Mouse (Mus musculus): Measurements from ENCODE around the gene Ears2. TPM values are rescaled to one million over a fixed set of nuclear protein-coding genes. Genes with fewer than 3 reads are reported as not detected.

Gene Ears2
- polyA plus RNA-seq, 1 experiment from 2014 or later = 10.7 TPM

DNA sequence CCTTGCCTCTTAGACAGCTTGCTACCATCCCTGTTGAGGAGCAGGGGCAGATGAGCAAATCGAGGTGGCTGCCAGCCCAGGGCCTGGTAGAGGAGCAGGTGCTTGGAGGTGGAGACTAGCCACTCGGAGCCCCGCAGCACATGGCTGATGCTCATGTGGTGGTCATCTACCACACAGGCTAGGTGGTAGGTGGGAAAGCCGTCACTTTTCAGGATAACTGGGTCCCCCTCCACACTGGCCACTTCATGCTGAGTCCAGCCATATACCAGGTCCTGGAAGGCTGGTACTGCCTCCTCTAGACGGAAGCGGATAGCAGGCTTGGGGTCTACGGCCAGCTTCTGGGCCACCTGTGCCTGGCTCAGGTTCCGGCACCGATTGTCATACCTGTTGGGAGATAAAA lies 18.9 kb downstream of the Ears2 start:
- Histone ChIP-seq H3K27me3 (ENCODE audit: control insufficient read depth, insufficient read depth, low read length) (no peaks in the 10 kb centered on the region), H3K4me1 (ENCODE audit: control insufficient read depth, insufficient read depth, low read length) (no peaks in the 10 kb centered on the region), H3K9ac (replicated peaks; ENCODE audit: low read depth, low read length) (no peak overlapping the region), H3K36me3 (ENCODE audit: control insufficient read depth, insufficient read depth, low read length) (peaks cover 13% of the 10 kb centered on the region; the same call in 1 of the 2 replicates), H3K9me3 (ENCODE audit: control insufficient read depth, low read length) (no peaks in the 10 kb centered on the region), H3K4me3 (ENCODE audit: low read depth, low read length) (no peak overlapping the region), H3K27ac (ENCODE audit: low read depth, low read length) (no peak overlapping the region), H3K4me2 (ENCODE audit: low read depth, low read length) (no peak overlapping the region)
- 96% methylated on average over 9 of the region's 9 CpGs for WGBS
- no peak for ATAC-seq (ENCODE audit: low read depth)

DNA sequence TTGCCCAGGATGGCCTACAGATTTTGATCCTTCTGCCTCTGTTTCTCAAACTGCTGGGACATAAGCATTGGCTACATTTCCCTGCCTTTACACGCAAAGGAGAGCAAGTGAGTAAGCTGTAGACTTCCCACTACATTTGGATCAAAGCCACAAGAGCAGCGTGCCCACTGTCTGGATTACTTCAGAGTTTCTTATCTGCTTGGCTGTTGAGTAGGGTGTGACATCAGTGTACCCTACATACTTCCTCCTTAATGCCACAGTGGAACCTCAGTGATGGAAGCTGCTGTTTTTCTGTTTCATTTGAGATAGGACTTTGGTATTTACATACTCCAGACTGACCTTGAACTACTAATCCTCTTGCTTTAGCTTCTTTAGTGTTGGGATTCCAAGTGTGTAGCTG lies 20.2 kb downstream of the Ears2 start:
- Histone ChIP-seq H3K36me3 (ENCODE audit: control insufficient read depth, insufficient read depth, low read length) (peaks cover 13% of the 10 kb centered on the region; the same call in 1 of the 2 replicates), H3K4me2 (ENCODE audit: low read depth, low read length) (no peak overlapping the region), H3K4me1 (ENCODE audit: control insufficient read depth, insufficient read depth, low read length) (no peaks in the 10 kb centered on the region), H3K9me3 (ENCODE audit: control insufficient read depth, low read length) (no peaks in the 10 kb centered on the region), H3K27me3 (ENCODE audit: control insufficient read depth, insufficient read depth, low read length) (no peaks in the 10 kb centered on the region), H3K4me3 (ENCODE audit: low read depth, low read length) (no peak overlapping the region), H3K27ac (ENCODE audit: low read depth, low read length) (no peak overlapping the region), H3K9ac (replicated peaks; ENCODE audit: low read depth, low read length) (no peak overlapping the region)
- ATAC-seq (ENCODE audit: low read depth) = no peak
- 89% methylated on average over 2 of the region's 2 CpGs for WGBS

GRCm38 (mm10) chr7:122045711-122046110 lies 21.4 kb downstream of the Ears2 start:
- H3K36me3 ChIP-seq (ENCODE audit: control insufficient read depth, insufficient read depth, low read length) = peaks cover 19% of the 10 kb centered on the region; the same call in 1 of the 2 replicates
- H3K9me3 ChIP-seq (ENCODE audit: control insufficient read depth, low read length) = no peaks in the 10 kb centered on the region
- ATAC-seq (ENCODE audit: low read depth) = no peak
- no peak overlapping the region for H3K9ac ChIP-seq (replicated peaks; ENCODE audit: low read depth, low read length)
- no peaks in the 10 kb centered on the region for H3K27me3 ChIP-seq (ENCODE audit: control insufficient read depth, insufficient read depth, low read length)
- no peak overlapping the region for H3K4me2 ChIP-seq (ENCODE audit: low read depth, low read length)
- no peak overlapping the region for H3K4me3 ChIP-seq (ENCODE audit: low read depth, low read length)
- H3K27ac ChIP-seq (ENCODE audit: low read depth, low read length) = no peak overlapping the region
- no peaks in the 10 kb centered on the region for H3K4me1 ChIP-seq (ENCODE audit: control insufficient read depth, insufficient read depth, low read length)
- 97% methylated on average over 1 of the region's 1 CpGs for WGBS

DNA sequence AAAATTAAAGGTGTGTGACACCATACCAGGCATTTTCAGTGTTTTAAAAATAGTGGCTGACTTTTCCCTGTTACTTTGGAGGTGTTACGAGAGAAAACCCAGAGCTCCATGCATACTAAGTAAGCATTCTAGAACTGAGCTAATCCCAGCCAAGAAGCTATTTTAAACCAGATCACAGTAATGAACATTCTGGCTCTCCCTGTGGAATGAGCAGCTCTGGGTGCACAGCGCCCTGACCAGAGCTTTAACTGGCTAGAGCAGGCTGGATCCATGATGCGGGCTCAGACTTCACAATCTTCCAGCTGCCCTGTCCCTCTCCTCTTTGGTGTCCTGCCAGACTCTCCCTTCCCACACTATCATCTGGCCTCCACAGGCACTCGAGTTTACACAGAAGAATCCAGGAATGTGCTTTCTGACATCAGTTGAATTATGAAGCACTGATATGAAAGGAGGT lies 21.9 kb downstream of the Ears2 start:
- no peaks in the 10 kb centered on the region for H3K4me1 ChIP-seq (ENCODE audit: control insufficient read depth, insufficient read depth, low read length)
- H3K4me3 ChIP-seq (ENCODE audit: low read depth, low read length) = no peak overlapping the region
- H3K27me3 ChIP-seq (ENCODE audit: control insufficient read depth, insufficient read depth, low read length) = no peaks in the 10 kb centered on the region
- no peak for ATAC-seq (ENCODE audit: low read depth)
- WGBS = 90% methylated on average over 4 of the region's 4 CpGs
- no peak overlapping the region for H3K27ac ChIP-seq (ENCODE audit: low read depth, low read length)
- no peak overlapping the region for H3K4me2 ChIP-seq (ENCODE audit: low read depth, low read length)
- H3K9ac ChIP-seq (replicated peaks; ENCODE audit: low read depth, low read length) = no peak overlapping the region
- peaks cover 19% of the 10 kb centered on the region; the same call in 1 of the 2 replicates for H3K36me3 ChIP-seq (ENCODE audit: control insufficient read depth, insufficient read depth, low read length)
- no peaks in the 10 kb centered on the region for H3K9me3 ChIP-seq (ENCODE audit: control insufficient read depth, low read length)

DNA sequence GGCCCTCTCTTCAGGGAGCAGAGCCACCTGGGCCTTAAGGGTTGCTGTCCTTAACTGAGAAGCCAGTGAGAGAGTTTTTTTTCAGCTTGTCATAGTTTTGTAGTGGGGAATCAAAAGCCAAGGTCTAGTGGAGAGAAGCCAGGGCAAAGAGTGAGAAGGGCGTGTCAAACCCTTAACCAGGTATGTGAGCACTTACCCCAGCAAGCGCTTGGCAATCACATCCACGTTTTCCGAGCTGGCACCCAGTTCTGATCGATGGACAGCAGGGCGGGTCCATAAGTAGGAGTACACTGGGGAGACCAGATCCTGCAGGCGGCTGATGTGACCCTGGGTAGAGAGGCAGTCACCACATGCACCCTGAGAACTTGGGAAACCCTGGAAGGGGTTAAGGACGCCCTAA lies 23.0 kb downstream of the Ears2 start:
- H3K27ac ChIP-seq (ENCODE audit: low read depth, low read length) = no peak overlapping the region
- H3K27me3 ChIP-seq (ENCODE audit: control insufficient read depth, insufficient read depth, low read length) = no peaks in the 10 kb centered on the region
- H3K36me3 ChIP-seq (ENCODE audit: control insufficient read depth, insufficient read depth, low read length) = peaks cover 19% of the 10 kb centered on the region; the same call in 1 of the 2 replicates
- no peak for ATAC-seq (ENCODE audit: low read depth)
- no peaks in the 10 kb centered on the region for H3K9me3 ChIP-seq (ENCODE audit: control insufficient read depth, low read length)
- no peak overlapping the region for H3K4me2 ChIP-seq (ENCODE audit: low read depth, low read length)
- 93% methylated on average over 8 of the region's 8 CpGs for WGBS
- no peaks in the 10 kb centered on the region for H3K4me1 ChIP-seq (ENCODE audit: control insufficient read depth, insufficient read depth, low read length)
- no peak overlapping the region for H3K9ac ChIP-seq (replicated peaks; ENCODE audit: low read depth, low read length)
- H3K4me3 ChIP-seq (ENCODE audit: low read depth, low read length) = no peak overlapping the region

GRCm38 (mm10) chr7:122034348-122034747 lies 32.7 kb downstream of the Ears2 start:
- Histone ChIP-seq H3K9me3 (ENCODE audit: control insufficient read depth, low read length) (no peaks in the 10 kb centered on the region), H3K9ac (replicated peaks; ENCODE audit: low read depth, low read length) (no peak overlapping the region), H3K27ac (ENCODE audit: low read depth, low read length) (no peak overlapping the region), H3K36me3 (ENCODE audit: control insufficient read depth, insufficient read depth, low read length) (no peaks in the 10 kb centered on the region; the same call in 1 of the 2 replicates), H3K4me3 (ENCODE audit: low read depth, low read length) (no peak overlapping the region), H3K27me3 (ENCODE audit: control insufficient read depth, insufficient read depth, low read length) (no peaks in the 10 kb centered on the region), H3K4me1 (ENCODE audit: control insufficient read depth, insufficient read depth, low read length) (no peaks in the 10 kb centered on the region), H3K4me2 (ENCODE audit: low read depth, low read length) (no peak overlapping the region)
- no peak for ATAC-seq (ENCODE audit: low read depth)
- 52% methylated on average over 2 of the region's 2 CpGs for WGBS

DNA sequence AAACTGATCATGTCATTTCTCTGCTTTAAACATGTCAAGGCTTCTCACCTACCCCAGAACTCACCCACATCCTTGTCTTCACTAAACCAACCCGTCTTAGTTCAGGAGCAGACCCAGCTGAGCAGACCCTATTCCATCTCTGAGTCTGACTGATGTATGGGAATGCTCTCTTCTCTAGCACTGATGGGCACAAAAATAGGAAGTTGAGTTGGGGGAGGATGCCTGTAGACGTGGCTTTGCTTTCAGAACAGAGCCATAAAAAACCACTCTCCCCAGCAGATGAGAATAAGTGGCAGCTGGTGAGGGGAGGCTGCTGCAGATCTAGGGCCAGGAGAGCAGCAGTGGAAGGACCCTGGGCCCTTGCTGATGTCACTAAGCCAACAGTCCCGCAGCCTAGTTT lies 33.7 kb downstream of the Ears2 start:
- 61% methylated on average over 3 of the region's 3 CpGs for WGBS
- Histone ChIP-seq H3K9me3 (ENCODE audit: control insufficient read depth, low read length) (no peaks in the 10 kb centered on the region), H3K4me3 (ENCODE audit: low read depth, low read length) (no peak overlapping the region), H3K4me1 (ENCODE audit: control insufficient read depth, insufficient read depth, low read length) (no peaks in the 10 kb centered on the region), H3K4me2 (ENCODE audit: low read depth, low read length) (no peak overlapping the region), H3K27ac (ENCODE audit: low read depth, low read length) (no peak overlapping the region), H3K27me3 (ENCODE audit: control insufficient read depth, insufficient read depth, low read length) (no peaks in the 10 kb centered on the region), H3K36me3 (ENCODE audit: control insufficient read depth, insufficient read depth, low read length) (no peaks in the 10 kb centered on the region; the same call in 1 of the 2 replicates), H3K9ac (replicated peaks; ENCODE audit: low read depth, low read length) (no peak overlapping the region)
- ATAC-seq (ENCODE audit: low read depth) = no peak

GRCm38 (mm10) chr7:122022131-122022530 lies 44.9 kb downstream of the Ears2 start:
- Histone ChIP-seq H3K27ac (ENCODE audit: low read depth, low read length) (no peak overlapping the region), H3K4me3 (ENCODE audit: low read depth, low read length) (no peak overlapping the region), H3K36me3 (ENCODE audit: control insufficient read depth, insufficient read depth, low read length) (0 out of 2 replicates have a peak, but pooled peaks cover 4% of the 10 kb centered on the region), H3K27me3 (ENCODE audit: control insufficient read depth, insufficient read depth, low read length) (no peaks in the 10 kb centered on the region; the same call in 1 of the 2 replicates), H3K9ac (replicated peaks; ENCODE audit: low read depth, low read length) (no peak overlapping the region), H3K9me3 (ENCODE audit: control insufficient read depth, low read length) (no peaks in the 10 kb centered on the region), H3K4me1 (ENCODE audit: control insufficient read depth, insufficient read depth, low read length) (peaks cover 13% of the 10 kb centered on the region), H3K4me2 (ENCODE audit: low read depth, low read length) (no peak overlapping the region)
- WGBS = 98% methylated on average over 2 of the region's 2 CpGs
- ATAC-seq (ENCODE audit: low read depth) = no peak

GRCm38 (mm10) chr7:122020667-122021354 lies 46.3 kb downstream of the Ears2 start, which contains the start of gene Gga2:
Gene Gga2, minus strand, starts transcription at chr7:122021222.
- 0 out of 2 replicates have a peak, but pooled peaks cover 4% of the 10 kb centered on the region for H3K36me3 ChIP-seq (ENCODE audit: control insufficient read depth, insufficient read depth, low read length)
- ATAC-seq (ENCODE audit: low read depth) = peak; percentile 89
- peak within 1 kb of the TSS; percentile 71 for H3K9ac ChIP-seq (replicated peaks; ENCODE audit: low read depth, low read length)
- H3K4me3 ChIP-seq (ENCODE audit: low read depth, low read length) = peak within 1 kb of the TSS; percentile 88
- H3K27ac ChIP-seq (ENCODE audit: low read depth, low read length) = peak within 1 kb of the TSS; percentile 92
- peaks cover 18% of the 10 kb centered on the region for H3K4me1 ChIP-seq (ENCODE audit: control insufficient read depth, insufficient read depth, low read length)
- H3K4me2 ChIP-seq (ENCODE audit: low read depth, low read length) = peak within 1 kb of the TSS; percentile 80
- no peaks in the 10 kb centered on the region for H3K9me3 ChIP-seq (ENCODE audit: control insufficient read depth, low read length)
- no peaks in the 10 kb centered on the region; the same call in 1 of the 2 replicates for H3K27me3 ChIP-seq (ENCODE audit: control insufficient read depth, insufficient read depth, low read length)
- WGBS = 0% methylated on average over 48 of the region's 50 CpGs
